Mouse (Mus musculus): Measurements from ENCODE around the gene Ttc13. TPM values are rescaled to one million over a fixed set of nuclear protein-coding genes. Genes with fewer than 3 reads are reported as not detected.
A peak's percentile ranks its signal among the peaks of the same experiment; 100 is the strongest.

Ttc13 gene
- polyA plus RNA-seq, 1 experiment from 2014 or later: 56.8 TPM

GRCm38 (mm10) chr8:124643540-124644339 is 78.0 kb downstream of the Ttc13 start:
- ATAC-seq (ENCODE audit: low FRiP score): 0 out of 2 replicates have a peak, but pooled peaks have one; percentile 44
- H3K4me2 ChIP-seq: no peak overlapping the region
- H3K36me3 ChIP-seq (replicated peaks): peaks cover 6% of the 10 kb centered on the region
- no peak overlapping the region for H3K9ac ChIP-seq
- 73% methylated on average over 18 of the region's 18 CpGs for WGBS
- no peak overlapping the region for H3K4me3 ChIP-seq (replicated peaks)
- H3K27me3 ChIP-seq: no peaks in the 10 kb centered on the region
- peaks cover 19% of the 10 kb centered on the region for H3K4me1 ChIP-seq
- no peaks in the 10 kb centered on the region for H3K9me3 ChIP-seq
- peak overlapping the region; percentile 66 for H3K27ac ChIP-seq

GRCm38 (mm10) chr8:124641599-124641998 is 80.2 kb downstream of the Ttc13 start:
- H3K9me3 ChIP-seq: no peaks in the 10 kb centered on the region
- no peak for ATAC-seq (ENCODE audit: low FRiP score)
- H3K9ac ChIP-seq: no peak overlapping the region
- 97% methylated on average over 8 of the region's 8 CpGs for WGBS
- no peaks in the 10 kb centered on the region for H3K27me3 ChIP-seq
- H3K4me1 ChIP-seq: peaks cover 14% of the 10 kb centered on the region
- peaks cover 28% of the 10 kb centered on the region for H3K36me3 ChIP-seq (replicated peaks)
- H3K4me3 ChIP-seq (replicated peaks): no peak overlapping the region
- no peak overlapping the region for H3K4me2 ChIP-seq
- no peak overlapping the region for H3K27ac ChIP-seq

- no peak overlapping the region for H3K4me2 ChIP-seq
- 0 out of 2 replicates have a peak overlapping the region, but pooled peaks have one; percentile 19 for H3K27ac ChIP-seq
- 89% methylated on average over 8 of the region's 8 CpGs for WGBS
- H3K4me1 ChIP-seq: no peaks in the 10 kb centered on the region; the same call in 1 of the 2 replicates
- no peak for ATAC-seq (ENCODE audit: low FRiP score)
- H3K36me3 ChIP-seq (replicated peaks): peaks cover 36% of the 10 kb centered on the region
- H3K4me3 ChIP-seq (replicated peaks): no peak overlapping the region
- H3K27me3 ChIP-seq: no peaks in the 10 kb centered on the region
- no peaks in the 10 kb centered on the region for H3K9me3 ChIP-seq
- H3K9ac ChIP-seq: no peak overlapping the region
Observed at GRCm38 (mm10) chr8:124635247-124635502, 86.6 kb downstream of the Ttc13 start.

- 74% methylated on average over 13 of the region's 13 CpGs for WGBS
- no peak for ATAC-seq (ENCODE audit: low FRiP score)
- H3K27ac ChIP-seq: peak overlapping the region; percentile 19; the same call in 1 of the 2 replicates
Observed at GRCm38 (mm10) chr8:124634411-124635246, 87.2 kb downstream of the Ttc13 start.

GRCm38 (mm10) chr8:124633001-124633703 is 88.6 kb downstream of the Ttc13 start:
- Histone ChIP-seq H3K9ac (no peak overlapping the region), H3K9me3 (no peaks in the 10 kb centered on the region), H3K27me3 (no peaks in the 10 kb centered on the region), H3K4me2 (no peak overlapping the region), H3K27ac (no peak overlapping the region), H3K36me3 (replicated peaks) (peaks cover 23% of the 10 kb centered on the region), H3K4me3 (replicated peaks) (no peak overlapping the region), H3K4me1 (no peaks in the 10 kb centered on the region; the same call in 1 of the 2 replicates)
- WGBS: 90% methylated on average over 14 of the region's 14 CpGs
- no peak for ATAC-seq (ENCODE audit: low FRiP score)

More at GRCm38 (mm10) chr8:124634411-124635246, 87.2 kb downstream of the Ttc13 start:
- Histone ChIP-seq H3K9me3 (no peaks in the 10 kb centered on the region), H3K36me3 (replicated peaks) (peaks cover 36% of the 10 kb centered on the region), H3K4me1 (no peaks in the 10 kb centered on the region; the same call in 1 of the 2 replicates), H3K27me3 (no peaks in the 10 kb centered on the region), H3K4me3 (replicated peaks) (no peak overlapping the region), H3K9ac (no peak overlapping the region), H3K4me2 (no peak overlapping the region)

- WGBS: 61% methylated on average over 7 of the region's 7 CpGs
- Histone ChIP-seq H3K27me3 (no peaks in the 10 kb centered on the region), H3K9ac (no peak overlapping the region), H3K4me1 (no peaks in the 10 kb centered on the region; the same call in 1 of the 2 replicates), H3K4me2 (no peak overlapping the region), H3K9me3 (no peaks in the 10 kb centered on the region), H3K36me3 (replicated peaks) (peaks cover 11% of the 10 kb centered on the region), H3K27ac (no peak overlapping the region), H3K4me3 (replicated peaks) (no peak overlapping the region)
- ATAC-seq (ENCODE audit: low FRiP score): no peak
Observed at GRCm38 (mm10) chr8:124631966-124632365, 89.8 kb downstream of the Ttc13 start.

- 91% methylated on average over 4 of the region's 4 CpGs for WGBS
- Histone ChIP-seq H3K9ac (no peak overlapping the region), H3K4me1 (no peaks in the 10 kb centered on the region; the same call in 1 of the 2 replicates), H3K36me3 (replicated peaks) (peaks cover under 1% of the 10 kb centered on the region), H3K4me3 (replicated peaks) (no peak overlapping the region), H3K4me2 (no peak overlapping the region), H3K27ac (no peak overlapping the region), H3K9me3 (no peaks in the 10 kb centered on the region), H3K27me3 (no peaks in the 10 kb centered on the region)
- ATAC-seq (ENCODE audit: low FRiP score): no peak
Observed at GRCm38 (mm10) chr8:124630891-124631290, 90.9 kb downstream of the Ttc13 start.

- no peaks in the 10 kb centered on the region; the same call in 1 of the 2 replicates for H3K36me3 ChIP-seq (replicated peaks)
- no peaks in the 10 kb centered on the region; the same call in 1 of the 2 replicates for H3K4me1 ChIP-seq
- no peak overlapping the region for H3K27ac ChIP-seq
- H3K4me2 ChIP-seq: no peak overlapping the region
- no peaks in the 10 kb centered on the region for H3K9me3 ChIP-seq
- no peak overlapping the region for H3K4me3 ChIP-seq (replicated peaks)
- H3K9ac ChIP-seq: no peak overlapping the region
- H3K27me3 ChIP-seq: no peaks in the 10 kb centered on the region
- 87% methylated on average over 6 of the region's 6 CpGs for WGBS
- ATAC-seq (ENCODE audit: low FRiP score): no peak
Observed at GRCm38 (mm10) chr8:124630489-124630888, 91.3 kb downstream of the Ttc13 start.

GRCm38 (mm10) chr8:124626251-124626650 is 95.5 kb downstream of the Ttc13 start:
- Histone ChIP-seq H3K4me2 (no peak overlapping the region), H3K27me3 (no peaks in the 10 kb centered on the region), H3K27ac (no peak overlapping the region), H3K9me3 (no peaks in the 10 kb centered on the region), H3K4me3 (replicated peaks) (no peak overlapping the region), H3K9ac (no peak overlapping the region), H3K4me1 (no peaks in the 10 kb centered on the region), H3K36me3 (replicated peaks) (no peaks in the 10 kb centered on the region)
- no peak for ATAC-seq (ENCODE audit: low FRiP score)
- 86% methylated on average over 9 of the region's 9 CpGs for WGBS

Other genes with a start within 250 kb of the Ttc13 start
- 43.9 and 44.8 TPM in 2 replicates for gene Cog2, start 201.2 kb downstream of the Ttc13 start, polyA plus RNA-seq (2016; fragmentation: Nextera tagmentation; extraction: Ambion mirVana)
- not detected in 2 replicates for gene Agt, start 152.3 kb downstream of the Ttc13 start, polyA plus RNA-seq (2016; fragmentation: Nextera tagmentation; extraction: Ambion mirVana)
- gene Capn9, start 145.9 kb downstream of the Ttc13 start, polyA plus RNA-seq (2016; fragmentation: Nextera tagmentation; extraction: Ambion mirVana): 0.08 TPM in 1 of 2 replicates, not detected in the other
- gene 2310022B05Rik, start 58.6 kb downstream of the Ttc13 start, polyA plus RNA-seq (2016; fragmentation: Nextera tagmentation; extraction: Ambion mirVana): 22.8 and 23.1 TPM in 2 replicates
- gene Arv1, start 156 bp upstream of the Ttc13 start, polyA plus RNA-seq (2016; fragmentation: Nextera tagmentation; extraction: Ambion mirVana): 35.5 and 35.7 TPM in 2 replicates
- gene Fam89a, start 29.8 kb upstream of the Ttc13 start, polyA plus RNA-seq (2016; fragmentation: Nextera tagmentation; extraction: Ambion mirVana): 0.79 and 0.97 TPM in 2 replicates
- gene Trim67, start 71.1 kb upstream of the Ttc13 start, polyA plus RNA-seq (2016; fragmentation: Nextera tagmentation; extraction: Ambion mirVana): 6.1 and 6.4 TPM in 2 replicates
- 130 and 131 TPM in 2 replicates for gene Gnpat, start 141.1 kb upstream of the Ttc13 start, polyA plus RNA-seq (2016; fragmentation: Nextera tagmentation; extraction: Ambion mirVana)
- 53.8 and 55.3 TPM in 2 replicates for gene 2810004N23Rik, start 141.1 kb upstream of the Ttc13 start, polyA plus RNA-seq (2016; fragmentation: Nextera tagmentation; extraction: Ambion mirVana)
- 15.0 and 15.3 TPM in 2 replicates for gene Exoc8, start 175.7 kb upstream of the Ttc13 start, polyA plus RNA-seq (2016; fragmentation: Nextera tagmentation; extraction: Ambion mirVana)
- 12.8 and 14.5 TPM in 2 replicates for gene Sprtn, start 175.9 kb upstream of the Ttc13 start, polyA plus RNA-seq (2016; fragmentation: Nextera tagmentation; extraction: Ambion mirVana)
- 19.5 and 20.0 TPM in 2 replicates for gene Egln1, start 227.3 kb upstream of the Ttc13 start, polyA plus RNA-seq (2016; fragmentation: Nextera tagmentation; extraction: Ambion mirVana)

Measured in forebrain, embryonic 12.5 days (tissue).